Mouse (Mus musculus): ENCODE data around the gene Unc93a. TPM values are rescaled to one million over a fixed set of nuclear protein-coding genes. Genes with fewer than 3 reads are reported as not detected.

Unc93a gene
- polyA plus RNA-seq (2015; fragmentation: Illumina TruSeq; extraction: RNeasy Lipid Tissue Mini Kit (QIAGEN cat#74804); ENCODE audit: low read depth, low replicate concordance), result not detected

GRCm38 (mm10) chr17:13131710-13132109 is at the start of gene Unc93a:
TSS of gene Unc93a (minus strand) at chr17:13131810.

DNA sequence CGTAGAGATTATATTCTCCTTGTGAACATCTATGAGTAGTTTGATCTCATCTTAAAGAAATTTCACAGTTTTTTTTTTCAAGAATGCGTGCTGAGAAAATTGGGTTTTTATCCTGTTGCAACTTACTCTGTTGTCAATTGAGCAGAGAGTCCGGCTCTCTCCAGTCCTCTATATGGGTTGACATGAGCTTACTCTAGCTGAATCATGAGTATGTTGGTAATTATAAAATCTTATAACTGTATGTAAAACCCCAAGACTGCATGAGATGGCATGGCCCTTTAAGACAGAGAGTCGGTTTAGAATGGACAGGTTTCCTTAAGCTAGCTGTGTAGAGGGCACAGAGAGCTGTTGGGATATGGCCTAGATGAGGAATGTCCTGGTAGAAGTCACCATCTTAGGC is 70.8 kb downstream of the Unc93a start, which contains the start of gene Tcp10b:
Gene Tcp10b, plus strand, starts transcription at position 301 of the 400 bp plus-strand sequence.

Other genes with a start within 250 kb of the Unc93a start
- 0.79 TPM for gene Pnldc1, start 221.6 kb downstream of the Unc93a start, polyA plus RNA-seq (2015; fragmentation: Illumina TruSeq; extraction: RNeasy Lipid Tissue Mini Kit (QIAGEN cat#74804); ENCODE audit: low read depth, low replicate concordance)
- gene Tcp1, start 216.1 kb downstream of the Unc93a start, polyA plus RNA-seq (2015; fragmentation: Illumina TruSeq; extraction: RNeasy Lipid Tissue Mini Kit (QIAGEN cat#74804); ENCODE audit: low read depth, low replicate concordance), result 267 TPM
- gene Mrpl18, start 215.5 kb downstream of the Unc93a start, polyA plus RNA-seq (2015; fragmentation: Illumina TruSeq; extraction: RNeasy Lipid Tissue Mini Kit (QIAGEN cat#74804); ENCODE audit: low read depth, low replicate concordance), result 80.3 TPM
- gene Acat3, start 191.2 kb downstream of the Unc93a start, polyA plus RNA-seq (2015; fragmentation: Illumina TruSeq; extraction: RNeasy Lipid Tissue Mini Kit (QIAGEN cat#74804); ENCODE audit: low read depth, low replicate concordance), result 8.3 TPM
- gene Acat2, start 171.1 kb downstream of the Unc93a start, polyA plus RNA-seq (2015; fragmentation: Illumina TruSeq; extraction: RNeasy Lipid Tissue Mini Kit (QIAGEN cat#74804); ENCODE audit: low read depth, low replicate concordance), result 56.4 TPM
- gene Wtap, start 137.6 kb downstream of the Unc93a start, polyA plus RNA-seq (2015; fragmentation: Illumina TruSeq; extraction: RNeasy Lipid Tissue Mini Kit (QIAGEN cat#74804); ENCODE audit: low read depth, low replicate concordance), result 71.9 TPM
- 143 TPM for gene Sod2, start 125.0 kb downstream of the Unc93a start, polyA plus RNA-seq (2015; fragmentation: Illumina TruSeq; extraction: RNeasy Lipid Tissue Mini Kit (QIAGEN cat#74804); ENCODE audit: low read depth, low replicate concordance)
- not detected for gene Gpr31b, start 79.5 kb downstream of the Unc93a start, polyA plus RNA-seq (2015; fragmentation: Illumina TruSeq; extraction: RNeasy Lipid Tissue Mini Kit (QIAGEN cat#74804); ENCODE audit: low read depth, low replicate concordance)
- not detected for gene Tcp10b, start 70.7 kb downstream of the Unc93a start, polyA plus RNA-seq (2015; fragmentation: Illumina TruSeq; extraction: RNeasy Lipid Tissue Mini Kit (QIAGEN cat#74804); ENCODE audit: low read depth, low replicate concordance)
- gene Smok2a, start 89.4 kb upstream of the Unc93a start, polyA plus RNA-seq (2015; fragmentation: Illumina TruSeq; extraction: RNeasy Lipid Tissue Mini Kit (QIAGEN cat#74804); ENCODE audit: low read depth, low replicate concordance), result not detected
- gene Smok2b, start 98.4 kb upstream of the Unc93a start, polyA plus RNA-seq (2015; fragmentation: Illumina TruSeq; extraction: RNeasy Lipid Tissue Mini Kit (QIAGEN cat#74804); ENCODE audit: low read depth, low replicate concordance), result not detected
- not detected for gene Tcp10c, start 222.8 kb upstream of the Unc93a start, polyA plus RNA-seq (2015; fragmentation: Illumina TruSeq; extraction: RNeasy Lipid Tissue Mini Kit (QIAGEN cat#74804); ENCODE audit: low read depth, low replicate concordance)

Measured in brain, adult 10 weeks (tissue).